Mouse (Mus musculus) MEL (cell line): ENCODE results near the gene Cntf.

Experiments used
- EP300 ChIP-seq, 2 experiments: IDR thresholded peaks; 2 replicates each; pipeline ENCODE4 v1.6.1; 2011; ENCODE audit warnings: improper control_type of control experiment in 2 of 2, low read length in 2 of 2, low read depth in 1 of 2, mild to moderate bottlenecking in 1 of 2
- MAX ChIP-seq: IDR thresholded peaks from 2 replicates; pipeline ENCODE4 v1.6.1; 2011; ENCODE audit warnings: low read length, improper control_type of control experiment
- MYC ChIP-seq: IDR thresholded peaks from 2 replicates; pipeline ENCODE4 v1.6.1; 2011; ENCODE audit warnings: low read depth, mild to moderate bottlenecking, low read length, improper control_type of control experiment, moderate library complexity
- POLR2A ChIP-seq, 2 experiments: IDR thresholded peaks; 2 replicates each; pipeline ENCODE4 v1.6.1; 2011 to 2012; ENCODE audit warnings: low read length in 2 of 2, mild to moderate bottlenecking in 2 of 2, control low read depth in 1 of 2, improper control_type of control experiment in 1 of 2, low read depth in 1 of 2, moderate library complexity in 1 of 2; ENCODE audit not compliant: control insufficient read depth in 1 of 2, insufficient read depth in 1 of 2, poor library complexity in 1 of 2
- POLR2AphosphoS2 ChIP-seq: IDR thresholded peaks from 2 replicates; pipeline ENCODE4 v1.6.1; 2011; ENCODE audit warnings: low read length, improper control_type of control experiment
- UBTF ChIP-seq: IDR thresholded peaks from 2 replicates; pipeline ENCODE4 v1.6.1; 2012; ENCODE audit warnings: low read depth, mild to moderate bottlenecking, inconsistent platforms, low read length, improper control_type of control experiment, moderate library complexity, borderline replicate concordance; ENCODE audit not compliant: insufficient read depth
- ZNF384 ChIP-seq: IDR thresholded peaks from 2 replicates; pipeline ENCODE4 v1.6.1; 2012; ENCODE audit warnings: low read depth, mild to moderate bottlenecking, inconsistent platforms, low read length, improper control_type of control experiment

- no peak for TF ChIP-seq POLR2A (IDR thresholded peaks at IDR 0.05; ENCODE audit: control insufficient read depth in 1 of 2, insufficient read depth in 1 of 2, low read depth in 1 of 2, low read length in 2 of 2, poor library complexity in 1 of 2)
- no peak for TF ChIP-seq UBTF
- no peak for TF ChIP-seq EP300 (IDR thresholded peaks at IDR 0.05; ENCODE audit: low read depth in 1 of 2, low read length in 2 of 2)
- no peak for TF ChIP-seq MYC
- TF ChIP-seq MAX: no peak
- no peak for TF ChIP-seq ZNF384
- TF ChIP-seq POLR2AphosphoS2: no peak
Measured at GRCm38 (mm10) chr19:12812644-12813364, 47.4 kb upstream of the Cntf start.
